Mouse (Mus musculus) heart, adult 2 months (tissue): ENCODE measurements at regions not wholly inside any gene's neighbourhood (a gene's known extent, or its start where the extent isn't known, plus 50 kb on each side); places are given as distances from the start of the nearest gene placed in this dataset.

Source experiments
- DNase-seq, 2 experiments: peaks; one replicate each; pipeline ENCODE4 v3.0.0; 2021
- H3K27ac ChIP-seq: fragments of 200-600 bp; 2 replicates; pipeline ENCODE4 v1.8.1; 2022
- H3K27me3 ChIP-seq: fragments of 200-500 bp; 2 replicates; pipeline ENCODE4 v1.6.1; 2012; ENCODE audit warnings: mild to moderate bottlenecking, low read length, inconsistent platforms, mixed read lengths; ENCODE audit not compliant: control insufficient read depth, insufficient read depth
- H3K36me3 ChIP-seq: fragments of 200-500 bp; 2 replicates; pipeline ENCODE4 v1.6.1; 2012; ENCODE audit warnings: low read length, inconsistent platforms; ENCODE audit not compliant: control insufficient read depth, insufficient read depth
- H3K4me1 ChIP-seq: fragments of 200-500 bp; 2 replicates; pipeline ENCODE4 v1.6.1; 2011; ENCODE audit warnings: low read length; ENCODE audit not compliant: control insufficient read depth, insufficient read depth
- H3K4me3 ChIP-seq: fragments of 200-600 bp; 2 replicates; pipeline ENCODE4 v1.8.1; 2022
- H3K79me2 ChIP-seq: fragments of 200-500 bp; replicated peaks from 2 replicates; pipeline ENCODE4 v1.6.1; 2012; ENCODE audit warnings: mild to moderate bottlenecking, inconsistent platforms, low read length, moderate library complexity, mixed read lengths; ENCODE audit not compliant: control insufficient read depth, insufficient read depth
- H3K9ac ChIP-seq: fragments of 200-500 bp; 2 replicates; pipeline ENCODE4 v1.6.1; 2012; ENCODE audit warnings: low read depth, mild to moderate bottlenecking, control low read depth, inconsistent platforms, low read length, mixed read lengths
- CTCF ChIP-seq: fragments of 200-600 bp; IDR thresholded peaks from 2 replicates; pipeline ENCODE4 v1.8.1; 2022; ENCODE audit warnings: antibody characterized with exemption, mild to moderate bottlenecking, moderate library complexity
- EP300 ChIP-seq: fragments of 200-500 bp; IDR thresholded peaks from 2 replicates; pipeline ENCODE4 v1.6.1; 2011; ENCODE audit warnings: low read depth, low read length, control low read depth; ENCODE audit not compliant: insufficient read depth
- POLR2A ChIP-seq: fragments of 200-500 bp; IDR thresholded peaks from 2 replicates; pipeline ENCODE4 v1.6.1; 2011; ENCODE audit warnings: mild to moderate bottlenecking, low read depth, low read length, control low read depth; ENCODE audit not compliant: insufficient read depth
- WGBS: fragments of 180-500 bp; shearing (Covaris S2); methylation state at CpG from one replicate; pipeline ENCODE4 v1.1.7; 2018; 5-methylcytosine and 5-hydroxymethylcytosine counted together
- intact Hi-C: fragments of 180-260 bp; cut with DNase I; formaldehyde crosslinking; loops from one replicate; pipeline ENCODE4 v1.15.1; 2025

DNA sequence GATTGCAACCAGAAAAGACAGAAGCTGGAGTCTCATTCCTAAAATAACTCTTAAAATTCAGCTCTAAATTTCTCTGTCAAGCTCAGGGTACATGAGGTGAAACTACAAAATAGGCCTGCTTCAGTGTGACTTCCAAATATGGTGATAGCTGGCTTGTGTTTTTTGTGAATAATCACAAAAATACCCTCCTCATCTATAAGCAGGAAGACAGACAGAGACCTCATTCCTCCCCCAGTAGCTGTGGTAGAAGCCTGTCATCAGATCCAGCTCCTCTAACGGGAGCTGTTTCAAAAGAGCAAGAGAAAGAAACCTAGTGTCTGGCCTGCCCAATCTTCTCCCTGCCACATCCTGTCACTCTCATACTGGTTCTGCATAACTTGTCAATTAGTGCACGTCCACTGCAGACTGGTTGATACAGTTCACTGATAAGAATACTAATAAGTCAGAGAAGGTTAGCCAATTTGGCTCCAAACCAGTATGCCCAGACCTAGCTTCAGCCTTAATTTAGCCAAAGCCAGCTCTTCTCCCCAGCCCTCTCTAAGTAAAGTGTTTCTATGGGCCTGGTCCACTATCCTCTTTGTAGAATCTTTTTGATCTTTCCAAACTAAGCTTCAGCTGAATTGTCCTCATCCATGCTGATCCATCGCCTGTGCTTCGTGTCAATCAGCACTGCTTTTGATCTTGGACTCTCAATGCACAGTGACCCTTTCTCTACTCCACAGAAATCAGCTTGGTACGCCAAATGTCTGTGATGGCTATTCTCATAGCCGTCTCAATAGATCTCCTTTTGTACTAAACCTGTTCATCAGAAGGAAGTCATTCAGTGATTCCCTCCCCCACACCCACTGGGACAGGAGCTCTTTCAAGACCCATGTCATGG is 160.6 kb downstream of the Fam84b start:
- intact Hi-C loops: no loop called here
- H3K4me1 ChIP-seq: no peaks in the 10 kb centered on the region; the same call in 1 of the 2 replicates
- no peak overlapping the region for H3K9ac ChIP-seq
- no peaks in the 10 kb centered on the region for H3K27me3 ChIP-seq
- no peak for TF ChIP-seq POLR2A
- TF ChIP-seq CTCF: no peak
- TF ChIP-seq EP300: no peak
- H3K36me3 ChIP-seq: no peaks in the 10 kb centered on the region
- no peak for DNase-seq
- H3K27ac ChIP-seq: no peak overlapping the region
- 66% methylated on average over 6 of the region's 6 CpGs for WGBS
- no peak overlapping the region for H3K4me3 ChIP-seq
- no peaks in the 10 kb centered on the region for H3K79me2 ChIP-seq

- no peak overlapping the region for H3K27ac ChIP-seq
- intact Hi-C loops: no loop called here
These were observed 161.4 kb downstream of the Fam84b start for GRCm38 (mm10) chr15:60692149-60692548.

GRCm38 (mm10) chr15:60677397-60677796 is 176.2 kb downstream of the Fam84b start:
- Histone ChIP-seq H3K79me2 (no peaks in the 10 kb centered on the region), H3K36me3 (no peaks in the 10 kb centered on the region), H3K27me3 (no peaks in the 10 kb centered on the region), H3K4me1 (no peaks in the 10 kb centered on the region), H3K4me3 (no peak overlapping the region), H3K9ac (no peak overlapping the region), H3K27ac (no peak overlapping the region)
- no peak for TF ChIP-seq POLR2A
- TF ChIP-seq CTCF: no peak
- no peak for TF ChIP-seq EP300
- intact Hi-C loops: no loop called here
- WGBS: 75% methylated on average over 3 of the region's 3 CpGs
- no peak for DNase-seq

More at GRCm38 (mm10) chr15:60692149-60692548, 161.4 kb downstream of the Fam84b start:
- Histone ChIP-seq H3K36me3 (no peaks in the 10 kb centered on the region), H3K79me2 (no peaks in the 10 kb centered on the region), H3K4me3 (no peak overlapping the region), H3K9ac (no peak overlapping the region), H3K4me1 (no peaks in the 10 kb centered on the region; the same call in 1 of the 2 replicates), H3K27me3 (no peaks in the 10 kb centered on the region)
- no peak for DNase-seq
- TF ChIP-seq CTCF (no peak), EP300 (no peak), POLR2A (no peak)
- 53% methylated on average over 3 of the region's 3 CpGs for WGBS

DNA sequence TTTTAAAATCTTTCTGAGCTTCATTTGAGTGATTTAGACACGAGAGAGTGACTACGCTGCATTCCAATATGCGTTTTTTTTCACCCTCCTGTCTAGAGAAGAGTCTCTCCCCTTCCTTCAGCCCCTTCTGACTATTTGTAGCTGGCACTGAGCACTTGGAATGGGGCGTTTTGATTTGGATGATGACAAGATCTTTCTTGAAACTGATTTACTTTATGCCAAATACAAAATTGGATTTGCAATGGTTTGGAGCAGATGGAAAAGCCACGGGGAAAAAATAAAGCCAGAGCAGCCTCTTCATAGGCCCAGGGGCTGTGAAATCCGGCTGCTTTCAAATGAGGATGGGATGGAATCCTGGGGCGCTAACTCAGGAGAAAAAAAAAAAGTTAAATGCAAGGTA is 196.0 kb downstream of the Fam84b start:
- WGBS: 72% methylated on average over 7 of the region's 7 CpGs
- no peaks in the 10 kb centered on the region for H3K79me2 ChIP-seq
- no peak for TF ChIP-seq POLR2A
- TF ChIP-seq EP300: no peak
- TF ChIP-seq CTCF: no peak
- H3K27ac ChIP-seq: no peak overlapping the region
- no peaks in the 10 kb centered on the region for H3K36me3 ChIP-seq
- intact Hi-C loops: no loop called here
- H3K9ac ChIP-seq: no peak overlapping the region
- no peaks in the 10 kb centered on the region for H3K27me3 ChIP-seq
- no peaks in the 10 kb centered on the region for H3K4me1 ChIP-seq
- H3K4me3 ChIP-seq: no peak overlapping the region
- DNase-seq: no peak

GRCm38 (mm10) chr15:60655113-60655512 is 198.5 kb downstream of the Fam84b start:
- H3K9ac ChIP-seq: no peak overlapping the region
- TF ChIP-seq CTCF (no peak), POLR2A (no peak), EP300 (no peak)
- no peaks in the 10 kb centered on the region for H3K27me3 ChIP-seq
- intact Hi-C loops: no loop called here
- no peak overlapping the region for H3K27ac ChIP-seq
- no peaks in the 10 kb centered on the region for H3K4me1 ChIP-seq
- no peaks in the 10 kb centered on the region for H3K79me2 ChIP-seq
- WGBS: 62% methylated on average over 3 of the region's 3 CpGs
- DNase-seq: no peak
- no peaks in the 10 kb centered on the region for H3K36me3 ChIP-seq
- H3K4me3 ChIP-seq: no peak overlapping the region

DNA sequence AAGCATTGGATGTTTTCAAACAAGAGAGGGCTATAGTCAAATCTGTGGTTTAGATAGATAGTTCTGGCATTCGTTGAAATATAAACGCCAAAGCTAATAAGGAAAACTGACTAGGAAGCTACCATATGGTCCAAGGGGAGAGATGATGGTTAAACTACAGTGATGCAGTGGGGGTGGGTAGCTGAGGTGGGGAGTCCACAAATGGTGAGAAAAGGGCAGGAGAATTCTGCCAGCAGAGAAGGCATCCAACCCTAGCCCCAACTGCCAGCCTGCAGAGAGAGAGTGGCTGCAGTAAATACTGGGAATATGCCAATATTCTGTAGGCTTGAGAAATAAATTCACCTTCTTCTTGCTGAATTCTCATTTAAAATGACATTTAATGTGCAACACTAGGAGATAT is 204.3 kb downstream of the Fam84b start:
- no peak overlapping the region for H3K4me3 ChIP-seq
- WGBS: 69% methylated on average over 2 of the region's 2 CpGs
- no peak for DNase-seq
- H3K27me3 ChIP-seq: no peaks in the 10 kb centered on the region
- H3K36me3 ChIP-seq: no peaks in the 10 kb centered on the region
- no peak overlapping the region for H3K9ac ChIP-seq
- TF ChIP-seq EP300: no peak
- intact Hi-C loops: no loop called here
- H3K4me1 ChIP-seq: no peaks in the 10 kb centered on the region
- H3K79me2 ChIP-seq: no peaks in the 10 kb centered on the region
- no peak overlapping the region for H3K27ac ChIP-seq
